Mouse (Mus musculus): Measurements from ENCODE around the gene Cntfr. TPM values are rescaled to one million over a fixed set of nuclear protein-coding genes. Genes with fewer than 3 reads are reported as not detected.
A peak's percentile ranks its signal among the peaks of the same experiment; 100 is the strongest.
"Not testable (repeated sequence)": the region's sequence is repeated elsewhere in the genome, so short reads cannot be mapped to it uniquely, and the experiment has no call there.

Gene Cntfr
- polyA plus RNA-seq (2014; fragmentation: Nextera tagmentation; extraction: Ambion mirVana), result 8.2 and 9.6 TPM in 2 replicates

GRCm38 (mm10) chr4:41696930-41697841 is at the start of gene Cntfr:
Gene Cntfr, minus strand, starts transcription at chr4:41697089.
- H3K9ac ChIP-seq; H3K4me3 ChIP-seq (ENCODE audit: low read depth, low read length); H3K27ac ChIP-seq (ENCODE audit: low read depth); H3K4me1 ChIP-seq (ENCODE audit: insufficient read depth); H3K9me3 ChIP-seq (ENCODE audit: low read depth, low read length); ATAC-seq (ENCODE audit: insufficient read depth); H3K4me2 ChIP-seq; H3K36me3 ChIP-seq (ENCODE audit: insufficient read depth); H3K27me3 ChIP-seq (ENCODE audit: insufficient read depth, low read length): not testable (repeated sequence)
- peak; percentile 81 for TF ChIP-seq CTCF (IDR thresholded peaks at IDR 0.05; ENCODE audit: low read depth)
- DNase-seq, result peak; percentile 84
- 15% methylated on average over 31 of the region's 40 CpGs for WGBS

GRCm38 (mm10) chr4:41745021-41745420 is 48.1 kb upstream of the Cntfr start:
- TF ChIP-seq CTCF (IDR thresholded peaks at IDR 0.05; ENCODE audit: low read depth), result no peak
- no peak for ATAC-seq (ENCODE audit: insufficient read depth)
- H3K4me1 ChIP-seq (ENCODE audit: insufficient read depth), result no peaks in the 10 kb centered on the region
- H3K27me3 ChIP-seq (ENCODE audit: insufficient read depth, low read length), result no peaks in the 10 kb centered on the region
- H3K27ac ChIP-seq (ENCODE audit: low read depth), result no peak overlapping the region
- no peak for DNase-seq
- no peaks in the 10 kb centered on the region for H3K36me3 ChIP-seq (ENCODE audit: insufficient read depth)
- 78% methylated on average over 1 of the region's 1 CpGs for WGBS
- H3K4me2 ChIP-seq, result no peak overlapping the region
- no peak overlapping the region for H3K9ac ChIP-seq
- H3K4me3 ChIP-seq (ENCODE audit: low read depth, low read length), result no peak overlapping the region
- 0 out of 2 replicates have a peak, but pooled peaks cover 3% of the 10 kb centered on the region for H3K9me3 ChIP-seq (ENCODE audit: low read depth, low read length)

- no peak overlapping the region for H3K4me2 ChIP-seq
- ATAC-seq (ENCODE audit: insufficient read depth) (no peak), DNase-seq (no peak)
- H3K9ac ChIP-seq, result no peak overlapping the region
- H3K27me3 ChIP-seq (ENCODE audit: insufficient read depth, low read length), result no peaks in the 10 kb centered on the region
- 0 out of 2 replicates have a peak, but pooled peaks cover 3% of the 10 kb centered on the region for H3K9me3 ChIP-seq (ENCODE audit: low read depth, low read length)
- H3K4me1 ChIP-seq (ENCODE audit: insufficient read depth), result no peaks in the 10 kb centered on the region
- no peak overlapping the region for H3K4me3 ChIP-seq (ENCODE audit: low read depth, low read length)
- 52% methylated on average over 2 of the region's 2 CpGs for WGBS
- H3K27ac ChIP-seq (ENCODE audit: low read depth), result no peak overlapping the region
- TF ChIP-seq CTCF (IDR thresholded peaks at IDR 0.05; ENCODE audit: low read depth), result no peak
- H3K36me3 ChIP-seq (ENCODE audit: insufficient read depth), result peaks cover 2% of the 10 kb centered on the region; the same call in 1 of the 2 replicates
Observed at GRCm38 (mm10) chr4:41744131-41744530, 47.2 kb upstream of the Cntfr start.

- peak; percentile 34 for TF ChIP-seq CTCF (IDR thresholded peaks at IDR 0.05; ENCODE audit: low read depth)
- under 1% methylated on average over 27 of the region's 27 CpGs for WGBS
- ATAC-seq (ENCODE audit: insufficient read depth) (peak; percentile 96), DNase-seq (peak; percentile 98)
- H3K27ac ChIP-seq (ENCODE audit: low read depth), result peak overlapping the region; percentile 84
- H3K36me3 ChIP-seq (ENCODE audit: insufficient read depth), result peaks cover 15% of the 10 kb centered on the region
- H3K27me3 ChIP-seq (ENCODE audit: insufficient read depth, low read length), result no peaks in the 10 kb centered on the region
- H3K4me3 ChIP-seq (ENCODE audit: low read depth, low read length), result peak overlapping the region; percentile 76
- no peaks in the 10 kb centered on the region for H3K4me1 ChIP-seq (ENCODE audit: insufficient read depth)
- H3K4me2 ChIP-seq, result peak overlapping the region; percentile 85
- H3K9ac ChIP-seq, result peak overlapping the region; percentile 73
- H3K9me3 ChIP-seq (ENCODE audit: low read depth, low read length), result 0 out of 2 replicates have a peak, but pooled peaks cover under 1% of the 10 kb centered on the region
Observed at GRCm38 (mm10) chr4:41741158-41741560, 44.3 kb upstream of the Cntfr start.

- peak; percentile 31 for DNase-seq
- Histone ChIP-seq H3K4me1 (ENCODE audit: insufficient read depth) (no peaks in the 10 kb centered on the region), H3K27ac (ENCODE audit: low read depth) (peak overlapping the region; percentile 84), H3K27me3 (ENCODE audit: insufficient read depth, low read length) (no peaks in the 10 kb centered on the region), H3K4me2 (peak overlapping the region; percentile 85), H3K9ac (peak overlapping the region; percentile 73), H3K9me3 (ENCODE audit: low read depth, low read length) (no peaks in the 10 kb centered on the region), H3K36me3 (ENCODE audit: insufficient read depth) (peaks cover 15% of the 10 kb centered on the region), H3K4me3 (ENCODE audit: low read depth, low read length) (peak overlapping the region; percentile 76)
- TF ChIP-seq CTCF (IDR thresholded peaks at IDR 0.05; ENCODE audit: low read depth), result peak; percentile 25; the same call in 1 of the 2 replicates
- peak; percentile 83 for ATAC-seq (ENCODE audit: insufficient read depth)
- 1% methylated on average over 48 of the region's 48 CpGs for WGBS
Observed at GRCm38 (mm10) chr4:41740380-41741157, 43.7 kb upstream of the Cntfr start.

- Histone ChIP-seq H3K4me1 (ENCODE audit: insufficient read depth) (no peaks in the 10 kb centered on the region), H3K36me3 (ENCODE audit: insufficient read depth) (peaks cover 15% of the 10 kb centered on the region), H3K4me3 (ENCODE audit: low read depth, low read length) (no peak overlapping the region), H3K27me3 (ENCODE audit: insufficient read depth, low read length) (no peaks in the 10 kb centered on the region), H3K9ac (no peak overlapping the region), H3K27ac (ENCODE audit: low read depth) (no peak overlapping the region), H3K9me3 (ENCODE audit: low read depth, low read length) (no peaks in the 10 kb centered on the region), H3K4me2 (no peak overlapping the region)
- DNase-seq (no peak), ATAC-seq (ENCODE audit: insufficient read depth) (no peak)
- TF ChIP-seq CTCF (IDR thresholded peaks at IDR 0.05; ENCODE audit: low read depth), result no peak
- WGBS, result 88% methylated on average over 13 of the region's 13 CpGs
Observed at GRCm38 (mm10) chr4:41739260-41739659, 42.4 kb upstream of the Cntfr start.

- 0 out of 2 replicates have a peak, but pooled peaks cover 5% of the 10 kb centered on the region for H3K27me3 ChIP-seq (ENCODE audit: insufficient read depth, low read length)
- no peak overlapping the region for H3K9ac ChIP-seq
- TF ChIP-seq CTCF (IDR thresholded peaks at IDR 0.05; ENCODE audit: low read depth), result no peak
- no peak for DNase-seq
- H3K4me3 ChIP-seq (ENCODE audit: low read depth, low read length), result no peak overlapping the region
- no peaks in the 10 kb centered on the region for H3K4me1 ChIP-seq (ENCODE audit: insufficient read depth)
- H3K9me3 ChIP-seq (ENCODE audit: low read depth, low read length), result no peaks in the 10 kb centered on the region
- H3K4me2 ChIP-seq, result no peak overlapping the region
- no peak for ATAC-seq (ENCODE audit: insufficient read depth)
- peaks cover 15% of the 10 kb centered on the region for H3K36me3 ChIP-seq (ENCODE audit: insufficient read depth)
- H3K27ac ChIP-seq (ENCODE audit: low read depth), result no peak overlapping the region
- whole genome bisulfite sequencing, result 52% methylated on average over 1 of the region's 1 CpGs
Observed at GRCm38 (mm10) chr4:41738256-41738603, 41.3 kb upstream of the Cntfr start.
